Mouse (Mus musculus): ENCODE data around the gene Syt1.

GRCm38 (mm10) chr10:108753304-108753703 is 257.5 kb downstream of the Syt1 start:
- TF ChIP-seq CTCF (IDR thresholded peaks at IDR 0.05) = no peak
- no peak for TF ChIP-seq EP300 (IDR thresholded peaks at IDR 0.05)
